In genomic region chr3:102249401-102249991, GRCm38 (mm10) we compare ENCODE assay signal across 8 mouse cellular contexts. TPM values are rescaled to one million over a fixed set of nuclear protein-coding genes. Genes with fewer than 3 reads are reported as not detected.
DNase-seq lines count a peak whose midpoint lies in the region; ATAC-seq lines count a peak whose summit lies in the region.

No protein-coding gene starts in this region.

- no peaks in the 10 kb centered on the region for H3K27me3 ChIP-seq in kidney, embryonic 15.5 days
- H3K27me3 ChIP-seq in lung, embryonic 16.5 days (ENCODE audit: control insufficient read depth, insufficient read depth, low read depth, low read length) = no peaks in the 10 kb centered on the region; the same call in 1 of the 2 replicates

- DNase-seq in kidney, adult 11 months = peak; percentile 31
- DNase-seq in gastrocnemius, postnatal 36 days = peak; percentile 36
- peak; percentile 75 to 79 for DNase-seq in kidney, postnatal 4 days
- DNase-seq in retina, postnatal 1 day = peak; percentile 76
- DNase-seq in spleen, adult 18-20 months = no peak

- H3K9me3 ChIP-seq in kidney, embryonic 15.5 days (replicated peaks) = no peaks in the 10 kb centered on the region
- H3K9me3 ChIP-seq in lung, embryonic 16.5 days (ENCODE audit: control insufficient read depth, low read length) = no peaks in the 10 kb centered on the region

- H3K4me3 ChIP-seq in kidney, embryonic 15.5 days (replicated peaks) = no peak overlapping the region
- no peak overlapping the region for H3K4me3 ChIP-seq in lung, embryonic 16.5 days (ENCODE audit: low read length)

- no peak overlapping the region for H3K9ac ChIP-seq in kidney, embryonic 15.5 days
- no peak overlapping the region for H3K9ac ChIP-seq in lung, embryonic 16.5 days (ENCODE audit: low read length)

- peaks cover 8% of the 10 kb centered on the region; the same call in 1 of the 2 replicates for H3K4me1 ChIP-seq in kidney, embryonic 15.5 days
- H3K4me1 ChIP-seq in lung, embryonic 16.5 days (replicated peaks; ENCODE audit: control insufficient read depth, insufficient read depth, low read length) = no peaks in the 10 kb centered on the region

- intact Hi-C loops in gastrocnemius, postnatal 36 days (cut with DNase I) = loop anchor here (2.0 kb wide), 1 partner anchor 441 kb away; no protein-coding TSS in a partner anchor

- H3K27ac ChIP-seq in kidney, embryonic 15.5 days = no peak overlapping the region
- no peak overlapping the region for H3K27ac ChIP-seq in lung, embryonic 16.5 days (ENCODE audit: low read length)

- ATAC-seq in kidney, embryonic 15.5 days (replicated peaks; ENCODE audit: low FRiP score) = no peak
- peak; percentile 73 for ATAC-seq in common myeloid progenitor, adult 5-6 weeks (replicated peaks; ENCODE audit: low read depth, poor library complexity, severe bottlenecking)
- ATAC-seq in lung, embryonic 16.5 days (ENCODE audit: low read depth) = peak; percentile 41; the same call in 1 of the 2 replicates

- H3K4me2 ChIP-seq in kidney, embryonic 15.5 days = no peak overlapping the region
- H3K4me2 ChIP-seq in lung, embryonic 16.5 days (ENCODE audit: low read depth, low read length) = no peak overlapping the region

- whole genome bisulfite sequencing in kidney, embryonic 15.5 days = 53% methylated on average over 9 of the region's 9 CpGs
- WGBS in lung, embryonic 16.5 days = 48% methylated on average over 9 of the region's 9 CpGs

- H3K36me3 ChIP-seq in kidney, embryonic 15.5 days = no peaks in the 10 kb centered on the region
- no peaks in the 10 kb centered on the region for H3K36me3 ChIP-seq in lung, embryonic 16.5 days (ENCODE audit: control insufficient read depth, insufficient read depth, low read length)

RNA-seq across cellular contexts. Expression of gene Vangl1, which starts 45.0 kb away (rescaled TPM):
- polyA plus RNA-seq in kidney, embryonic 15.5 days (2015; fragmentation: Nextera tagmentation; extraction: Ambion mirVana) = 19.6 and 23.5 TPM in 2 replicates
- total RNA-seq in common myeloid progenitor, adult 5-6 weeks (2017) = 4.3 and 5.4 TPM in 2 replicates
- 1 to 10 TPM; 2.2 to 3.9 TPM for total RNA-seq in gastrocnemius, postnatal 36 days (2021)
- polyA plus RNA-seq in lung, embryonic 16.5 days (2015; fragmentation: Nextera tagmentation; extraction: Ambion mirVana) = 27.3 and 28.4 TPM in 2 replicates

Comparison
In these comparisons a context has a peak if more than half of its experiments do, and no peak if none do; other contexts are left out.
1. DNase-seq: peak in kidney, adult 11 months (single experiment), gastrocnemius, postnatal 36 days (2 of 2), kidney, postnatal 4 days (2 of 2) and retina, postnatal 1 day (single experiment); none in spleen, adult 18-20 months (0 of 2).